Mouse (Mus musculus): Measurements from ENCODE around the gene Ttbk2. TPM values are rescaled to one million over a fixed set of nuclear protein-coding genes. Genes with fewer than 3 reads are reported as not detected.

Gene Ttbk2
- total RNA-seq, 1 experiment = 6.0 TPM

DNA sequence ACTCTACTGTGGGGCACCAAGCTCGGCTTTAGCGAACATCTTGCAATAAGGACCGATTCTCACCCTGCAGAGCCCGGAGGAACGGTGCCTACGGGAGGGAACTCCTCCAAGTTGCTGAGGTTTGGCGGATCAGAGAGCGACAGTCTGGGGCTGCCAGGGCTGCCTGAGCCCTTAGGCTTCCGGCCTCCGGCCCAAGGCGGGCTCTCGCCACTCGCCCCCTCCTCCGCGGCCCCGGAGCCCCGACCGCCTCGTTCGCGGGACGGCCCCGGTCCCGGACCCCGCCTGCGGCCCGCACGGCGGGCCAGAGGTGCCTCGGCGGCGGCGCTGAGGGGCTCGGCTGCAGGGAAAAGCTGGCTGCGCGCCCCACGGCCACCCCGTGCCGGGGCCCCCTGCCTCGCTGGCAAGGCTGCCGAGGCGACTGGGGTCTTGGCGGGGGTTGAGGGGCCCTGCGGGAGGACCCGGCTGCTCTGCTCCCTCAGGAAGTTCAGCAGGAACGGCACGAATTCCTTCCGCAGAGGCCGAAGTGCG, 119.7 kb downstream of the Ttbk2 start:
- no peak for DNase-seq (ENCODE audit: low read depth, low spot score)
- Histone ChIP-seq H3K27ac (ENCODE audit: insufficient read depth, low read depth, low read length, poor library complexity, severe bottlenecking) (peak overlapping the region; percentile 62), H3K36me3 (ENCODE audit: control insufficient read depth, insufficient read depth, low read length, poor library complexity, severe bottlenecking) (peaks cover 16% of the 10 kb centered on the region), H3K9me3 (ENCODE audit: control insufficient read depth, insufficient read depth, low read depth, low read length) (no peaks in the 10 kb centered on the region), H3K4me1 (ENCODE audit: control insufficient read depth in 2 of 2, insufficient read depth in 2 of 2, low read length in 2 of 2, poor library complexity in 1 of 2) (peaks cover 2 to 6% of the 10 kb centered on the region in 2 experiments; a peak in 2 of 4 replicates), H3K9ac (ENCODE audit: insufficient read depth, low read depth, low read length, poor library complexity, severe bottlenecking) (peak overlapping the region; percentile 91), H3K4me3 (ENCODE audit: insufficient read depth in 1 of 2, low read depth in 1 of 2, low read length in 2 of 2, poor library complexity in 1 of 2, severe bottlenecking in 1 of 2) (peak overlapping the region; percentile 86 to 95)
- in situ Hi-C loops (cut with MboI; ENCODE audit: low sequenced_read_pairs in 2 of 2, unreplicated experiment in 2 of 2) = no loop called here
- TF ChIP-seq HCFC1 (IDR thresholded peaks at IDR 0.05; ENCODE audit: borderline replicate concordance, insufficient read depth, low read length) (no peak), MAFK (IDR thresholded peaks at IDR 0.05; ENCODE audit: insufficient read depth, low read depth, low read length) (no peak), ZNF384 (IDR thresholded peaks at IDR 0.05; ENCODE audit: low read depth, low read length) (no peak), ZC3H11A (IDR thresholded peaks at IDR 0.05; ENCODE audit: borderline replicate concordance, low read depth, low read length) (no peak), CHD2 (IDR thresholded peaks at IDR 0.05; ENCODE audit: low read depth, low read length) (no peak)

GRCm38 (mm10) chr2:120729775-120730585, 120.4 kb downstream of the Ttbk2 start:
- TF ChIP-seq CHD2 (IDR thresholded peaks at IDR 0.05; ENCODE audit: low read depth, low read length) = no peak
- no peak for TF ChIP-seq HCFC1 (IDR thresholded peaks at IDR 0.05; ENCODE audit: borderline replicate concordance, insufficient read depth, low read length)
- no peak for TF ChIP-seq MAFK (IDR thresholded peaks at IDR 0.05; ENCODE audit: insufficient read depth, low read depth, low read length)
- no peak for TF ChIP-seq ZC3H11A (IDR thresholded peaks at IDR 0.05; ENCODE audit: borderline replicate concordance, low read depth, low read length)
- no peak for TF ChIP-seq ZNF384 (IDR thresholded peaks at IDR 0.05; ENCODE audit: low read depth, low read length)
- Histone ChIP-seq H3K36me3 (ENCODE audit: control insufficient read depth, insufficient read depth, low read length, poor library complexity, severe bottlenecking) (peaks cover 21% of the 10 kb centered on the region), H3K4me3 (ENCODE audit: insufficient read depth in 1 of 2, low read depth in 1 of 2, low read length in 2 of 2, poor library complexity in 1 of 2, severe bottlenecking in 1 of 2) (peak overlapping the region; percentile 86 to 95), H3K9me3 (ENCODE audit: control insufficient read depth, insufficient read depth, low read depth, low read length) (no peaks in the 10 kb centered on the region), H3K9ac (ENCODE audit: insufficient read depth, low read depth, low read length, poor library complexity, severe bottlenecking) (peak overlapping the region; percentile 65), H3K27ac (ENCODE audit: insufficient read depth, low read depth, low read length, poor library complexity, severe bottlenecking) (no peak overlapping the region), H3K4me1 (ENCODE audit: control insufficient read depth in 2 of 2, insufficient read depth in 2 of 2, low read length in 2 of 2, poor library complexity in 1 of 2) (peaks cover 2 to 6% of the 10 kb centered on the region in 2 experiments; a peak in 2 of 4 replicates)
- DNase-seq (ENCODE audit: low read depth, low spot score) = no peak
- in situ Hi-C loops (cut with MboI; ENCODE audit: low sequenced_read_pairs in 2 of 2, unreplicated experiment in 2 of 2) = no loop called here

GRCm38 (mm10) chr2:120724176-120724575, 126.2 kb downstream of the Ttbk2 start:
- H3K27ac ChIP-seq (ENCODE audit: insufficient read depth, low read depth, low read length, poor library complexity, severe bottlenecking) = no peak overlapping the region
- TF ChIP-seq HCFC1 (IDR thresholded peaks at IDR 0.05; ENCODE audit: borderline replicate concordance, insufficient read depth, low read length) (no peak), ZC3H11A (IDR thresholded peaks at IDR 0.05; ENCODE audit: borderline replicate concordance, low read depth, low read length) (no peak), ZNF384 (IDR thresholded peaks at IDR 0.05; ENCODE audit: low read depth, low read length) (no peak), MAFK (IDR thresholded peaks at IDR 0.05; ENCODE audit: insufficient read depth, low read depth, low read length) (no peak), CHD2 (IDR thresholded peaks at IDR 0.05; ENCODE audit: low read depth, low read length) (no peak)
- in situ Hi-C loops (cut with MboI; ENCODE audit: low sequenced_read_pairs in 2 of 2, unreplicated experiment in 2 of 2) = no loop called here

GRCm38 (mm10) chr2:120723621-120724020, 126.8 kb downstream of the Ttbk2 start:
- Histone ChIP-seq H3K4me1 (ENCODE audit: control insufficient read depth in 2 of 2, insufficient read depth in 2 of 2, low read length in 2 of 2, poor library complexity in 1 of 2) (no peaks in the 10 kb centered on the region), H3K9me3 (ENCODE audit: control insufficient read depth, insufficient read depth, low read depth, low read length) (no peaks in the 10 kb centered on the region), H3K36me3 (ENCODE audit: control insufficient read depth, insufficient read depth, low read length, poor library complexity, severe bottlenecking) (peaks cover 57% of the 10 kb centered on the region), H3K9ac (ENCODE audit: insufficient read depth, low read depth, low read length, poor library complexity, severe bottlenecking) (no peak overlapping the region), H3K27ac (ENCODE audit: insufficient read depth, low read depth, low read length, poor library complexity, severe bottlenecking) (no peak overlapping the region), H3K4me3 (ENCODE audit: insufficient read depth in 1 of 2, low read depth in 1 of 2, low read length in 2 of 2, poor library complexity in 1 of 2, severe bottlenecking in 1 of 2) (no peak overlapping the region)
- DNase-seq (ENCODE audit: low read depth, low spot score) = no peak
- TF ChIP-seq HCFC1 (IDR thresholded peaks at IDR 0.05; ENCODE audit: borderline replicate concordance, insufficient read depth, low read length) (no peak), ZNF384 (IDR thresholded peaks at IDR 0.05; ENCODE audit: low read depth, low read length) (no peak), MAFK (IDR thresholded peaks at IDR 0.05; ENCODE audit: insufficient read depth, low read depth, low read length) (no peak), ZC3H11A (IDR thresholded peaks at IDR 0.05; ENCODE audit: borderline replicate concordance, low read depth, low read length) (no peak)
- in situ Hi-C loops (cut with MboI; ENCODE audit: low sequenced_read_pairs in 2 of 2, unreplicated experiment in 2 of 2) = no loop called here

More at GRCm38 (mm10) chr2:120724176-120724575, 126.2 kb downstream of the Ttbk2 start:
- Histone ChIP-seq H3K4me1 (ENCODE audit: control insufficient read depth in 2 of 2, insufficient read depth in 2 of 2, low read length in 2 of 2, poor library complexity in 1 of 2) (no peaks in the 10 kb centered on the region), H3K9ac (ENCODE audit: insufficient read depth, low read depth, low read length, poor library complexity, severe bottlenecking) (no peak overlapping the region), H3K36me3 (ENCODE audit: control insufficient read depth, insufficient read depth, low read length, poor library complexity, severe bottlenecking) (peaks cover 52% of the 10 kb centered on the region), H3K4me3 (ENCODE audit: insufficient read depth in 1 of 2, low read depth in 1 of 2, low read length in 2 of 2, poor library complexity in 1 of 2, severe bottlenecking in 1 of 2) (no peak overlapping the region), H3K9me3 (ENCODE audit: control insufficient read depth, insufficient read depth, low read depth, low read length) (no peaks in the 10 kb centered on the region)
- no peak for DNase-seq (ENCODE audit: low read depth, low spot score)

Measured in ES-E14 (cell line).